Mouse (Mus musculus): Measurements from ENCODE around the gene Tstd1. TPM values are rescaled to one million over a fixed set of nuclear protein-coding genes. Genes with fewer than 3 reads are reported as not detected.
A peak's percentile ranks its signal among the peaks of the same experiment; 100 is the strongest.

Gene Tstd1
- polyA plus RNA-seq, 1 experiment from 2014 or later = 3.2 TPM

GRCm38 (mm10) chr1:171438014-171438670 lies 19.5 kb downstream of the Tstd1 start:
- no peaks in the 10 kb centered on the region for H3K9me3 ChIP-seq (replicated peaks; ENCODE audit: control insufficient read depth, low read length)
- peak overlapping the region; percentile 38 for H3K4me3 ChIP-seq (ENCODE audit: low read depth, low read length)
- no peak overlapping the region for H3K9ac ChIP-seq (replicated peaks; ENCODE audit: low read length)
- WGBS = 4% methylated on average over 18 of the region's 18 CpGs
- no peaks in the 10 kb centered on the region for H3K36me3 ChIP-seq (replicated peaks; ENCODE audit: control insufficient read depth, insufficient read depth, low read depth, low read length)
- ATAC-seq (replicated peaks; ENCODE audit: insufficient number of reproducible peaks, low FRiP score, low TSS enrichment, low read depth) (no peak), DNase-seq (ENCODE audit: low spot score) (no peak)
- H3K4me1 ChIP-seq (ENCODE audit: control insufficient read depth, insufficient read depth, low read length) = no peaks in the 10 kb centered on the region
- H3K4me2 ChIP-seq (ENCODE audit: low read depth, low read length) = peak overlapping the region; percentile 53
- H3K27ac ChIP-seq (replicated peaks; ENCODE audit: low read depth, low read length) = no peak overlapping the region
- peaks cover 2% of the 10 kb centered on the region; the same call in 1 of the 2 replicates for H3K27me3 ChIP-seq (ENCODE audit: control insufficient read depth, insufficient read depth, low read length)

- no peak for ATAC-seq (replicated peaks; ENCODE audit: insufficient number of reproducible peaks, low FRiP score, low TSS enrichment, low read depth)
- Histone ChIP-seq H3K27ac (replicated peaks; ENCODE audit: low read depth, low read length) (no peak overlapping the region), H3K9ac (replicated peaks; ENCODE audit: low read length) (no peak overlapping the region), H3K27me3 (ENCODE audit: control insufficient read depth, insufficient read depth, low read length) (peaks cover 2% of the 10 kb centered on the region; the same call in 1 of the 2 replicates), H3K9me3 (replicated peaks; ENCODE audit: control insufficient read depth, low read length) (no peaks in the 10 kb centered on the region), H3K4me1 (ENCODE audit: control insufficient read depth, insufficient read depth, low read length) (no peaks in the 10 kb centered on the region), H3K36me3 (replicated peaks; ENCODE audit: control insufficient read depth, insufficient read depth, low read depth, low read length) (no peaks in the 10 kb centered on the region), H3K4me3 (ENCODE audit: low read depth, low read length) (no peak overlapping the region), H3K4me2 (ENCODE audit: low read depth, low read length) (no peak overlapping the region)
- 34% methylated on average over 8 of the region's 8 CpGs for WGBS
- no peak for DNase-seq (ENCODE audit: low spot score)
Observed at GRCm38 (mm10) chr1:171439072-171439471, 20.4 kb downstream of the Tstd1 start.

- no peak overlapping the region for H3K9ac ChIP-seq (replicated peaks; ENCODE audit: low read length)
- no peak overlapping the region for H3K27ac ChIP-seq (replicated peaks; ENCODE audit: low read depth, low read length)
- H3K27me3 ChIP-seq (ENCODE audit: control insufficient read depth, insufficient read depth, low read length) = peaks cover 2% of the 10 kb centered on the region; the same call in 1 of the 2 replicates
- ATAC-seq (replicated peaks; ENCODE audit: insufficient number of reproducible peaks, low FRiP score, low TSS enrichment, low read depth) (no peak), DNase-seq (ENCODE audit: low spot score) (no peak)
- no peaks in the 10 kb centered on the region for H3K36me3 ChIP-seq (replicated peaks; ENCODE audit: control insufficient read depth, insufficient read depth, low read depth, low read length)
- H3K4me3 ChIP-seq (ENCODE audit: low read depth, low read length) = no peak overlapping the region
- WGBS = 49% methylated on average over 9 of the region's 9 CpGs
- H3K9me3 ChIP-seq (replicated peaks; ENCODE audit: control insufficient read depth, low read length) = no peaks in the 10 kb centered on the region
- no peak overlapping the region for H3K4me2 ChIP-seq (ENCODE audit: low read depth, low read length)
- no peaks in the 10 kb centered on the region for H3K4me1 ChIP-seq (ENCODE audit: control insufficient read depth, insufficient read depth, low read length)
Observed at GRCm38 (mm10) chr1:171440025-171440725, 21.5 kb downstream of the Tstd1 start.

- Histone ChIP-seq H3K4me3 (ENCODE audit: low read depth, low read length) (no peak overlapping the region), H3K36me3 (replicated peaks; ENCODE audit: control insufficient read depth, insufficient read depth, low read depth, low read length) (no peaks in the 10 kb centered on the region), H3K9me3 (replicated peaks; ENCODE audit: control insufficient read depth, low read length) (no peaks in the 10 kb centered on the region), H3K4me2 (ENCODE audit: low read depth, low read length) (no peak overlapping the region), H3K4me1 (ENCODE audit: control insufficient read depth, insufficient read depth, low read length) (no peaks in the 10 kb centered on the region), H3K27ac (replicated peaks; ENCODE audit: low read depth, low read length) (no peak overlapping the region), H3K27me3 (ENCODE audit: control insufficient read depth, insufficient read depth, low read length) (peaks cover 2% of the 10 kb centered on the region; the same call in 1 of the 2 replicates), H3K9ac (replicated peaks; ENCODE audit: low read length) (no peak overlapping the region)
- WGBS = 52% methylated on average over 7 of the region's 7 CpGs
- DNase-seq (ENCODE audit: low spot score) = no peak
- ATAC-seq (replicated peaks; ENCODE audit: insufficient number of reproducible peaks, low FRiP score, low TSS enrichment, low read depth) = no peak
Observed at GRCm38 (mm10) chr1:171441466-171442412, 23.1 kb downstream of the Tstd1 start.

GRCm38 (mm10) chr1:171442413-171442760 lies 23.7 kb downstream of the Tstd1 start:
- DNase-seq (ENCODE audit: low spot score) = no peak
- no peak for ATAC-seq (replicated peaks; ENCODE audit: insufficient number of reproducible peaks, low FRiP score, low TSS enrichment, low read depth)
- Histone ChIP-seq H3K9ac (replicated peaks; ENCODE audit: low read length) (no peak overlapping the region), H3K4me2 (ENCODE audit: low read depth, low read length) (no peak overlapping the region), H3K4me1 (ENCODE audit: control insufficient read depth, insufficient read depth, low read length) (no peaks in the 10 kb centered on the region), H3K9me3 (replicated peaks; ENCODE audit: control insufficient read depth, low read length) (no peaks in the 10 kb centered on the region), H3K27me3 (ENCODE audit: control insufficient read depth, insufficient read depth, low read length) (peaks cover 2% of the 10 kb centered on the region; the same call in 1 of the 2 replicates), H3K4me3 (ENCODE audit: low read depth, low read length) (no peak overlapping the region), H3K27ac (replicated peaks; ENCODE audit: low read depth, low read length) (no peak overlapping the region), H3K36me3 (replicated peaks; ENCODE audit: control insufficient read depth, insufficient read depth, low read depth, low read length) (no peaks in the 10 kb centered on the region)
- WGBS = 69% methylated on average over 8 of the region's 8 CpGs

- H3K4me1 ChIP-seq (ENCODE audit: control insufficient read depth, insufficient read depth, low read length) = no peaks in the 10 kb centered on the region
- H3K4me2 ChIP-seq (ENCODE audit: low read depth, low read length) = no peak overlapping the region
- no peaks in the 10 kb centered on the region for H3K36me3 ChIP-seq (replicated peaks; ENCODE audit: control insufficient read depth, insufficient read depth, low read depth, low read length)
- 83% methylated on average over 5 of the region's 5 CpGs for WGBS
- no peaks in the 10 kb centered on the region for H3K27me3 ChIP-seq (ENCODE audit: control insufficient read depth, insufficient read depth, low read length)
- no peak for DNase-seq (ENCODE audit: low spot score)
- H3K4me3 ChIP-seq (ENCODE audit: low read depth, low read length) = no peak overlapping the region
- no peak overlapping the region for H3K9ac ChIP-seq (replicated peaks; ENCODE audit: low read length)
- no peak overlapping the region for H3K27ac ChIP-seq (replicated peaks; ENCODE audit: low read depth, low read length)
- no peak for ATAC-seq (replicated peaks; ENCODE audit: insufficient number of reproducible peaks, low FRiP score, low TSS enrichment, low read depth)
- no peaks in the 10 kb centered on the region for H3K9me3 ChIP-seq (replicated peaks; ENCODE audit: control insufficient read depth, low read length)
Observed at GRCm38 (mm10) chr1:171445050-171445449, 26.4 kb downstream of the Tstd1 start.

- H3K4me2 ChIP-seq (ENCODE audit: low read depth, low read length) = no peak overlapping the region
- H3K9ac ChIP-seq (replicated peaks; ENCODE audit: low read length) = no peak overlapping the region
- H3K27ac ChIP-seq (replicated peaks; ENCODE audit: low read depth, low read length) = no peak overlapping the region
- no peaks in the 10 kb centered on the region for H3K36me3 ChIP-seq (replicated peaks; ENCODE audit: control insufficient read depth, insufficient read depth, low read depth, low read length)
- 71% methylated on average over 7 of the region's 7 CpGs for WGBS
- H3K27me3 ChIP-seq (ENCODE audit: control insufficient read depth, insufficient read depth, low read length) = no peaks in the 10 kb centered on the region
- DNase-seq (ENCODE audit: low spot score) (no peak), ATAC-seq (replicated peaks; ENCODE audit: insufficient number of reproducible peaks, low FRiP score, low TSS enrichment, low read depth) (no peak)
- H3K9me3 ChIP-seq (replicated peaks; ENCODE audit: control insufficient read depth, low read length) = no peaks in the 10 kb centered on the region
- H3K4me1 ChIP-seq (ENCODE audit: control insufficient read depth, insufficient read depth, low read length) = no peaks in the 10 kb centered on the region
- H3K4me3 ChIP-seq (ENCODE audit: low read depth, low read length) = no peak overlapping the region
Observed at GRCm38 (mm10) chr1:171446854-171447253, 28.2 kb downstream of the Tstd1 start.

All from embryonic facial prominence, embryonic 11.5 days (tissue).